Mouse (Mus musculus) gastrocnemius, adult 8-10 months (tissue): ENCODE measurements at regions not wholly inside any gene's neighbourhood (a gene's known extent, or its start where the extent isn't known, plus 50 kb on each side); places are given as distances from the start of the nearest gene placed in this dataset.

Experiments used
- DNase-seq, 2 experiments: peaks; one replicate each; pipeline ENCODE4 v3.0.0; 2022; ENCODE audit warnings: low spot score in 2 of 2

DNA sequence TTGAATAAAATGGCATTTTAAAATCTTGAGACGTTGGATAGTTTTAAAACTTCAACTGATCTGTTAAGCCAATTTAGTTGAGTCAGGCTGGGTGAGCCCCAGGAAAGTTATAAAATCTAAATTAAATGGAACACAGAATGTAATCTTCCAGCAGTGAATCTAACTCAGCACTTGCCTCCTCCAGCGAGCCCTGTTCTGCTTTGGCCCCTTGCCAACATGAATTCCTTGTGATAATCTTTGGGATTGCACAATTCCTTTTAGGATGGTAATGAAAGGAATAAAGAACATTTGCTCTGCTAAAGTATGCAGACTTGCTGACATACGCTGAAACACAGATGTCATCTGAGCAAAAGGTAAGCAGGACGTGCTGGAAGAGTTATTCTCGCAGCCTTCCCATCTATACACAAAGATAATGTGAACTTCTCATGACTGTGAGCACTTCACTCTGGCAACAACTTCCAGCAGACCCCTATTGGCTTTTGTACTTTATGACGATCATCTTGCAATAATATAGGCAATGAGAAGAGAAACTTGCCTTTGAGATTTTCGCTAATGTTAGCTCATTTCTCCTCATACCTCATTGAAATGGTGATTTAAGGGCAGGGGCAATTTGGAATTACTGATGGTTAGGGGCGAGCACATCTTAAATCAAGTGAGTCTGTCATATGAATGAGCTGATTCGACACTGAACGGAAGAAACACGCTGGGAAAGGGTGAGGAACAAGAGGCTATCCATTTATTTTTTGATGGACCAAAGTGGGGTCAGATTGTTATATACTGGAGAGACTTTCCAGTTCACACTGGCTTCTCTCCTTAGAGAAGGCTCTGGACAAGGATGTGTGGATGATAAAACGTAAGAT, 216.3 kb upstream of the Pdzrn3 start:
- DNase-seq: no peak

DNA sequence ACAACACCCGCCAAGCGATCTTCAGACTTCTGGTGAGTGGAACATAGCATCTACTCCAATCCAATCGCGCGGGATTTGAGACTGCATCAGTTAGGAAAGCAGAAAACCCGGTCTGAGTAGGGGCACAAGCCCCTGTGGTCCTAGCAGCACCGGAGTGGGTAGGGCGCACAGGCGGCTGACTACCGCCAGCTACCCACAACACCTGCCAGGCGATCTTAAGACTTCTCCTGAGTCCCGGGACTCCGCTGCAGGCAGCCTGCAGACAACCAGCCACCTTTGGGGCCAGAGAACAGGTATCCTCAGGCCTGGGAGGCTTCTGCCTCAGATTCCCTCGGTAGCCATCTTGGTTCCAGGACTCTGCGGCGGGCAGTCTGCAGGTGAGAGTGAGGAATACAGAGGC, 208.2 kb upstream of the Pdzrn3 start:
- DNase-seq: no peak

DNA sequence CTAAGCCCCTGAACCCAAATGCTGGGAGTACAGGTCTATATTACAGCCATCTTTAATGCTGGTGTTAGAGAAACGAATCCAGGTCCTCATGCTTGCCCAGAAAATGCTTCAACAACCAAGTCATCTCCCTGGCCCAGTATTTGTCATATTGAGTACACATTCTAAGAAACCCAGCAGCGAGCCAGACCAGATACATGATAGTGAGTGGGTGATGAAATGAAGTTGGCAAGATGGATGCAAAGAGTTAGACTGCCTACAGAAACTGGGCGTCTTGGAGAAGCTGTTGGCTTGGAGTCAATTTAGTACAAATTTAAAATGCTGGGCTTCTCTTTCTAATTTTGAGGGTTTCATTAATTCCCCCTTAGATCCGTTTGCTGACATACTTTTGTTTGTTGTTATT, 203.1 kb upstream of the Pdzrn3 start:
- DNase-seq: no peak

DNA sequence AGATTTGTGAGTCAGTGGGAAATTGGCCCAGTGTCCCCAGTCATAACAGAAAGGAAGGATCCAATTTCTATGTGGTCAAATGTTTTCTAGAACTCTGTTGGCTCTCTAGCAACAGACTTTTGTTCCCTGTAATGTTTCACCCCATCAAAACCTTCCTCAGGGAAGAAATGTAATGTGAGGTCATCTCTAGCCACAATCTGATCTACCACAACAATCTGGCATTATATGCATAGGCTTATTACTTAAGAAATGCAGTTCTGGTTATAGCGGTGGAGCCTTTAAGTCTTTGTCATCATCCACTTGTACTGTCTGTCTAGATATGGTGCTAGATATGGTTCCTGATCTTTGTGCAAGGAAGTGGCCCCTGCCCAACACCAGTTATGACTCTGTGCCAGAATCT, 178.4 kb upstream of the Pdzrn3 start:
- DNase-seq: no peak

DNA sequence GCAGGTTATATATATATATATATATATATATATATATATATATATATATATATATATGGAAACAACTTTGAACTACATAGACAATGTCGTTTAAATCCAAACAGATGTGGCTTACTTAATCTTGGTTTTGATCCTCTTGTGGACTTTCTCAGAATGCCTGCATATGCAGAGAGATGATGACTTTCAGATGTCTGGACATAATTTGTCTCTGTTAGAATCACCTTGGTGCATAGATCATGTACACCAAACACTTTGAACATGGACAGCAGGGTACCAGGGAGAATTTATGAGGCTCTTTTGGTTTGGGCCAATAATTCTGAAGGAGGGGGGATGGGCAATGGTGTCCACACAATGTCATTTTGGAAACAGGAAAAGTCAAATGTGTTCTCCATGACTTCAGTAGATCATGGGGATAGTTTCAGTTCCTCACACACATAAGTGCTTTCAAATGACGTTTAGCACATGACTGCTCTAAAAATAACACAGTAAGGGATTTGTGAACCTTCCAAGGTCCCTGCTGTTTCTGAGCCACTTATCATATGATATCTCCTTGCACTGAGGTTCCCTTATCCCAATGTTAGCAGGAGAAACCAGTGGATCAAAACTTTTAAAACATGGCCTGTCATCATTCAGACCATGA, 177.4 kb upstream of the Pdzrn3 start:
- DNase-seq: no peak

DNA sequence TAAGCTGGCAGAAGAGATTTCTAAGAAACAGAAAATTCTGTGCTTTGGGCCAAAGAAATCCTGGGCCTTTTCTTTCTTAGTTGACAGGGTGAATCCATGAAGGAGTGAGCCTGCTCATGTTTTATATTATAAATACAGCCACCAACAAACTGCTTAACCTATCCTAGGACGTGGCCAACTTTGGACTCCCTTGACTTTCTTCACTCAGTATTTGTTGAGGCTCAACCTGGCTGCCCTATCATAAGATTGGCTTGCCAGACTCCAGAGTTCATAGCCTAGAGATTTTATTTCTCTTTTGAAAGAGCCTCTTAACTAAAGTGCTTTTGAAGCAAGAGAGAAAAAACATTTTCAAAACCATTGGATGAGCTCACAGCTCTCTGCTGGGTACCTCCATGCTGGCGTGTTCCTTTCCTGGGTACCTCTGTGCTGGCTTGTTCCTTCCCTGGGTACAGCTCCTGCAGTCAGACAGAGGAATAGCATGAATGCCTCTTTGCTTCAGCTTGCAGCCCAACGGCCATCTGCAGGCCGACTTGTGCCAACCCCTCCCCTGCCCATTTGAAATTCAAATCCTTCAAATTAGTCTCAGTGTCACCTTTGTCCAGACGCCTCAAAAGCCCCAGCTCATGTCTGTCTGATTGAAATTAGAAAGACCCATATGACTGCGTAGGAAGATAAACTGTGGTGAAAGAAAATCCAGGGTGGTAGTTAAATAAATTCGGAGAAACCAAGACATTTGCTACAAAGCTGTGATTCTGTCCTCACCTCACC, 173.0 kb upstream of the Pdzrn3 start:
- DNase-seq: no peak

DNA sequence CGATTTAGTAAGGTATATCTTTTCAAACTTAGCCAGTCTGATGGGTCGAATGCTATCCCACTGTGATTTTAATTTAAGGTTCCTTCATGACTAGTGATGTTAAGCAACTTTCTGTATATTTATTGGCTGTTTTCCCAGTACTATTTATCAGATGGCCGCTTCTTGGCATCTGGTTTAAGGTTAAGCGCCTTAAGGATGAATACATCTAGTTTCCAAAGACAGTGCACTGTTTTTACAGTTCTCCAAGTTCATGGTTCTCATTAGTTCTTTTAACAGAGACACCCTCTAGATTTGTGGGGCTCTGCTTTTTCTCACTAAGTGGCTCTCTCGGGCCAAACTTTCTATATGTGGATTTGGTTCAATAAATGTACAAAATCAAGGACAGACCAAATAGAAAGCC, 159.9 kb upstream of the Pdzrn3 start:
- DNase-seq: no peak

DNA sequence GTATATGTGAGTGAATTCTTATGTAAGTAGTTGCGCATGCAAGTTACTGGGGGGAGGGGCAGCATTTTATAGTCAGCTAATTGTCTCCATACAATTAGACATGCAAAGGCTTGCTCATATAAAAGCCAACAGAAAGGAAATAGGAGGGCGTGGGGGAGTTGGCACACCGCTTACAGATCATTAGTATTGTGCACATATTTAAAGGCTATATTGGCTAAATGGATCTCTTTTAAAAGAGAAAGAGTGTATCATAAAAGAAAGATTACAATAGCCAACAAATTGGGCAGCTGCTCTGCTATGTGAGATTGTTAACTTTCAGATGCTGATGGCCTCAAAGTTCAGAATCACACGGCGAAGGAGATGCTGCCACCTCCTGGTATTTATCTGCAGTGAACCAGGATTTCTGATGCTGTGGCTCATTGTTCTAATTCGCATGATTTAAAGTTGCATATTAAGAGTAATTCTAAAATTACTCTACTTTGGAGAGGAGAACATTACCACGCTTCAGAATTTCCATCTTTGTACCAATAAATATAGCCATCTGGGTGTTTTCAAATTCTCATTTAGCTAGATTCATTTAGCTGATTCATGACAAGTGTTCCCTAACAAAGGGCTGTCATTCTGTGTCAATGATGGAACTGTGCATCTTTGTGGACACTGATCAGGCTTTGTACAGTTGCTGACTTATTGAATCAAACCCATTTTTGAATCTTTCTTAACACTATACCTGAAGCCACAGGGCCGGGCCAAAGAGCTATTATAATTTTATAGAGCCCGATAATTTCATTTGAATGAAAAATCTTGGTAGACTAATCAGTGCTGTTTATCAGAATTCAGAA, 156.7 kb upstream of the Pdzrn3 start:
- no peak for DNase-seq

DNA sequence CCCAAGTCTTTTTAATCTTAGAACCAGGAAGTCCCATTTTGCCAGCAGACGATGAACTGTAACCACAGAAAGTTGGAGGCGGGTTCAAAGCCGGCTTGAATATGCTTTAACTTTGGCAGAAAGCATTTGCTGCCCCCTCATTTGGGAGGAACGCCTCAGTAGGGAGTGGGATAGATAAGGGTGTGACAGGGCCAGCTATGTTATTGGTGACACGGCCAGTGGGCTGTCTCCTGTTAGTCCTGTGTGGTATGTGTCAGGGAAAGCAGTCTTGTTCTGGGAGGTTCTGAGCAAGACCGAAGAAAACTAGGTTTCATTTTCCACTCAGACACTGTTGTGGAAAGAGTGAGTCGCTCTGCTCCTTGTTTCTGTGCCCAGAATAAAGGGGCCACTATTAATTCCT, 154.7 kb upstream of the Pdzrn3 start:
- peak in 1 of 2 experiments; percentile 22 for DNase-seq

DNA sequence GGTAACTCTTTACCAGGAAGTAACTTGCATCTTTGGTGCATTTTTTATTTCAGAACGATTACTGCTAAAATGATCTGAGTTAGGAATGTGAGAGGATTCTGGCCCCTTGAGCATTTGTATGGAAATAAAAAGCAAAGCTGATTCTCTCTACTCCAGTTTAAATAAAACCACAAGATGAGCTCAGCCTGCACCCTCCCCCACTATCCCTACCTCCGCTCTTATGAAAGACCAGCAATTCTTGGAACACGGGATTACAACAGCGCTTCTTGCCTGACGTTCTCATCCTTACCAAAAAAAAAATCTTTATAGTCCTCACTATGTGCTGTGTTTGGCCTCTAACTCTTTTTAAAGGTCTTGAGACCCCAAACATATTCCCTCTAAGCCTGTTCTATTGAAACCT, 154.2 kb upstream of the Pdzrn3 start:
- DNase-seq: no peak

DNA sequence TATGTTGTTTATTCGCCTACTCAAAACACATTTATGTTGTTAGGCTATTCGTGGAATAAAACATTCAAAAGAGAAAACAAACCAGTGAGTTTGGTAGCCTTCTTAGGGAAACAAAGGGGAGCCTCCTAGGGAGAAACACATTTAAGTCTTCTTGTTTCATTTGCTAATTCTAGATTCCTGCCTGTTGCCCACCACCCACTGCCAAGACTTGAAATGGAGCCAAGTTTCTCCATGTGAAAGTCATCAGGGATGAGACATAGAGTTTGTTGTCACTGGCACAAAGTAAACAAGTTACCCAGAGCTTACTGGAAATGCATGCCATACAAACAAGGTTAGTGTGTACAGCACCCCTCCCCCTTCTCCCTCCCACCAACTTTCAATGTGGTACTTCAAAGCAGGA, 147.4 kb upstream of the Pdzrn3 start:
- no peak for DNase-seq

DNA sequence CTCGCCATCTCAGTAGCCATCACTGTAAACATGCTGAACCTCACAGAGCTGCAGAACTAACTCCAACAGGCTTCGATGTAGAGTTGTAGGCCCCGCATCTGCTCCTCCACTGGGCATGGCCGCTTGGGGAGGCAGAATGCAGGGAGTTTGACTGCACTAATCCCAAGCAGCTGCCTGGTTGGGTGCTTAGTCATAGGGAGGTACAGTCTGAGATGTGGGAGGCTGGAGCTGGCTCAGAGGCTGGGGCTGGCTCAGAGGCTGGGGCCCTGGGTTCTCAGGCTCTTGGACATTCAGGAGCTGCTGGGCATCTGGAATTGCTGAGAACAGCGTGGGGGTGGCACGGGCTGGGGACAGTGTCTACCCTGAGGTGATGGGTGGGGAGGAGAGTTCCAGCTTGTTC, 143.6 kb upstream of the Pdzrn3 start:
- no peak for DNase-seq

DNA sequence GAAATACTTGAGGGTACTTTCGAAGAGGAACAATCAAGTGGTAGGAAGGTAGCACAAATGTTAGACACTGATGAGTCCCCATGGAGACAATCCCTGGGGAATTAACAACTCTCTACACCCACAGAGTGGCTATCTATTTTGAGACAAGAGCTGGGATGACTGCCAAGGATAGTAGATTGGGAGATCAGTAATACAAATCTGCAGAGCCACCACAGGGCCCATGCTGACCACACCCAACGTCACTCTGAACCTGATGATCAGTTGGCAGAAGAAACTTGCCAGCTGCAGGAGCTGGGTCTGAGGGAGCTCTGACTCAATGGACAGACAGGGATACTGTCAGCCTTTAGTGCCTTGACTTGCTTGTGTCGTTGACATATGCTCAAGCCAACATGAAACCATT, 143.1 kb upstream of the Pdzrn3 start:
- no peak for DNase-seq

DNA sequence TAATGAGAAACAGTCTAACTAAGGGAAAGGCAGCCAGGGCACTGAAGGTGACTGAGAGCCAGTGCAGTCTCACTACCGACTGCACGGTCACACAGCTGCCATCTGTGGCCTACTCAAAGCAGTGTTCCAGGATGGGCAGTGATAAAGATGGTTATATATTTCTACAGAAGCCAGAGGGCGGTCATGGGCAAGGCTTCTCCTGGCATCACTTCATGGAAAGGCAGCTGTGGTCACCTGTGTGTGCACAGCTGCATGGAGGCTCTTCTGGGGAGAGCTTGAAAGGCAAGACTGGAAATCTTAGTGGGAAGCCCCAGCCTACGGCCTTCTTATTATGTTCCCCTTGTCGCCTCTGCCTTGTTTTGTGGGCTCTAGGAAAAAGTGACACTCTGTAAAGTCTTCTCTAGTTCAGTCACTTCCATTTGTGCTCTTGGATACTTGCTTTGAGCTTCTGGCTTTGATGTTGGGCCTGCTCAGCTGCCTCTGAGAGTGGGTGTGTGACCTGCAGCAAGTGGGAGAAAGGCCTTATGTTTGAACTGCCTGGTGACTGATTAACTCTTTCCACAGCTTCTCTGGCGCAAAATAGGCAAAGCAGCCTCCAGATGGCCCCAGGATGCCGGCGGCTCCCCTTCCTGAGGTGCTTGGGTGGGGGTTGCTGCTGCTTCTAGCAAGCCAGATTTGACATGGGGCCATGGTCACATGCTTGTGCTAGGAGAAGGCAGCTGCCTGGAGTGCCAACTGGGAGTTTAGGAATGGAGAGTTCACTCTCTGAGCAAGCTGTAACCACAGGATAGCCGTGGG, 141.4 kb upstream of the Pdzrn3 start:
- DNase-seq: no peak

DNA sequence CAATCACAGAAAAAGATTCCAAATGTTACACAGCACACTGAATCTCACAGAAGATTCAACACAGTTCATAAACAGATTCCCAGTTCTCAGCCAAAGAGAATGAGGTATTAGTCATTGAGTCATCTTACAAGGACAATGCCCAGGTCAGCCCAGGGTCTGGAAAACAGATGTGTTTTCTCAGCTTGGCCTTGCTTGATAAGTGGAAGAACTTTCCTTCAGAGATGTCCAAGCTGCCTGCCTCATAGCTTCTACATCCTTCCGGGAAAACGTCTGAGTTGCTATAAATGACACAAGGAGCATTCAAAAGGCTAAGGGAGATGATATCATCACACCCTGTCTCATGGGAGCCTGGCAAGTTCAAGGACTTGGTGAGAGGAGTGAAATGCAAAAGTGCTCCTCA, 139.9 kb upstream of the Pdzrn3 start:
- DNase-seq: no peak

DNA sequence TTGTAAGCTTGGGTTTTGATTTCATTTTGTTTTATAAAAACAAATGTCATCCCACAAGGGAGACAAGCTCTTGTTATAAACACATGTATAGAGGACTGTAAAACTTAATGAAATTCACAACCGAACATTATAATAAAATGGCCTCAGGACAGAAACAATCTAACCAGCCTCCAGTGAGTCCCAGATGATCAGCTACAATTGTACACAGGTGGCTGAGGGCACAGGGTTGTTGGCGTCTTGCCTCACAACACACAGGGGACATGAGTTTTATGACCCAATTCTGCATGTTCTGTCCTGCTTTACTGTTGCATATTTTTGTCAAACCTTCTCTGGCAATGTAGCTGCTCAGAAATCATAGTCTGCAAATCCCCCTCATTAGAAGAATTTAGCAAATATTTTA, 136.0 kb upstream of the Pdzrn3 start:
- DNase-seq: no peak

DNA sequence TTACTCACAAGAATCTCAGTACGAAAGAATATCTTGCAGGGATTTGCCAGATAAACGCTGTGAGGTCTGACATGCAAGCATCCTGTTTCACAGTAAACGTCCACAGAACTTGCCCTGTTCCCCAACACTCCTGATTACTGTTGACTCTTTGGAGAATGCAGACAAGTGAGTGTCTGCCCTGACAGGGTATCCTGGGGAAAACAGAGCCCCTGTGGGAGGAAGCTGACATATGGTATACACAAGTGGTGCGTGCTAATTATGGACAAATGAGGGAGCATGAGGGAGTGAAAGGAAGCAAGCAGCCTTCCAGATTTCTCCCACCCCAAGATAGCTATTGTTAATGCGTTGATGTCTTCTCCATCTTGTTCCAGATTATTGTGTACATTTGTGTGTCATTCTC, 124.5 kb upstream of the Pdzrn3 start:
- DNase-seq: no peak

DNA sequence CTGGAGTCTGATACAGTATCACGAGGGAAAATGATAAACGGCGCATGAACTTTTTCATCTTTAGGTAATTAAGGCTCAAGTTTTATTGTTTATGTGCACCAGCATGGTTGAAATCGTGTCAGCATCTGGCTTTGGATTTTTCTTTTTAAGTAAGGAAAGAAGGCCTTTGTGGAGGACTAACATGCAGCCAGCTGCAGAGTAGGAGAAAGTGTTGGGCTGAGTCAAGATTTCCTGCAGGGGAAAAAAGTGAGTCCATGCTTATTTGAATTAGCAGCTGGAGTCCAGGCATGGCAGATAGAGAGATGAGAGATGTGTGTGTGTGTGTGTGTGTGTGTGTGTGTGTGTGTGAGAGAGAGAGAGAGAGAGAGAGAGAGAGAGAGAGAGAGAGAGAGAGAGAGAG, 124.0 kb upstream of the Pdzrn3 start:
- no peak for DNase-seq

DNA sequence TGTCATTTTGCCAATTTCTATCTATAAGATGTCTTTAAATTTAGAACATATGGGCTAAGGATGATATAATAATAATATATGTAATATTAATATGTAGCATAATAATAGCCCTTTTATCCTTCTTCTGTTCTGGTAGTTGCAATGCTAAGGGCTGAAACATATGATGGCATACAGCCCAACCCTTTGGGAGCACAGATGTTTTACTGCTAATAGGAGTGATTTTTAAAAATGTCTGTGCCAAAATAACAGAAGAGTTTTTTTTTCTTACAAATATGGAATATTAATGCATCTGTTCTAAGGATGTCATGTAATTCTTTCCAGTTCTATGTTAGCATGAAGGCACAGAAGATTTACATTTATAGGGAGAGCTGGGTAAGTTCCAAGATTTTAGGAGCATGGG, 122.5 kb upstream of the Pdzrn3 start:
- no peak for DNase-seq

DNA sequence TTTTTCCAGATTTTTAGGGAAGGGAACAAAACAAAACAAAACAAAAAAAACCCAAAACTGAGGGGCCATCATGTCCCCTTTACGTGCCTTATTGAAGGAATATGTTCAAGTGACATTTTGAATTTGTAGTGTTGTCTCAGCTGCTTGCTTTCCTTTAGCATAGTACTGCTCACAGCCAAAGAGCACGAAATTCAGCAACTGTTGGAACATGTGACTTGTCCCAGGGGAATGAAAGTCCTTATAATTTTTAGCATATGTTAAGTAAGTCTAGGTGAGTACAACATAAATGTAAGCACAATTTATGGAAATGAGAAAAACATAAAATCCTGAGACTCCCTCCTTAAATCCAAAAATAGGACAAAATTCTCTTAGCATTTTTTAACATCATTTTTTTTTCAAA, 110.8 kb upstream of the Pdzrn3 start:
- DNase-seq: no peak
